Mouse (Mus musculus) frontal cortex, adult (tissue): ENCODE data around the gene Syn3.
"Not testable (repeated sequence)": the region's sequence is repeated elsewhere in the genome, so short reads cannot be mapped to it uniquely, and the experiment has no call there.

Source experiments
- ATAC-seq: cut with Nextera tagmentation; 2 replicates; pipeline ENCODE4 v1.9.2; 2017; ENCODE audit warnings: mild to moderate bottlenecking, moderate library complexity, mixed read lengths; ENCODE audit not compliant: low TSS enrichment

The Syn3 gene

DNA sequence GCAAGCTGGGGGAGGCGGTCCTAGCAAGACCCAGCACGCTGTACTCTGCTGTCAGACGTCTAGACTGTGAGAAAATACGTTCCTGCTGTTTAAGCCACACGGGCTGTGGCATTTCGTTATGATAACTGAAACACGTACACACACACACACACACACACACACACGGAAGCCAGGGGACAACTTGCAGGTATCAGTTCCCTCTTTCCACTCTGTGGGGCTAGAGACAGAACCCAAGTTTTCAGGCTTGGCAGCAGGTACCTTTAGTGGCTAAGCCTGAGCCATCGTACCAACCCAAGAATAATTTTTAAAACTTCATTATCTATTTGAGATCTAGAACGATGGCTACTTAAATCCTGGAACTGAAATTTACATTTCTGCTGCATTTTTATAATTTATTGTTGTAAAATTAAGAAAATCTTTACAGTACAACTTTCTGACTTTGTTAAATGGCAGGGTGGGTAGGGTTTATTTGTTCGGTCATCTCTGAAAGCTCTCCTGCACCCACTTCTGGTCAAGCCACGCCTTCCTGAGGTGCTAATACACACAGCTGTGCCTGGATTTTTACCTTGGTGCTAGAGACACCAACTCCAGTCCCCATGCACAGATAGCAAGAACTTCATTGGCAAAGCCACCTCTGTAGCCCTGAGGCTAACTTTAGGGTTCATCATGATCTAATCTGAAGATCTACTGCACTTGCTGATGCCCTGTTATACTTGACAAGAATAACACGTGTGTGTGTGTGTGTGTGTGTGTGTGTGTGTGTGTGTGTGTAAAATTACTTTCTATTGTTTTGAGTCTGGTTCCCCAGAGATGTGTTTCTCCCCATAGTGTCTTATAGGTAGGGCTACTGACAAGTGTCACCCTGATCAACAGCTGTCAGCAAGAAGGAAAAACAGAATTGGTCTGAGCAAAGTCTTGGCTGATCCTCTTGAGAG is 29.8 kb downstream of the Syn3 start:
- ATAC-seq: no peak

GRCm38 (mm10) chr10:86463538-86464199 is 35.0 kb downstream of the Syn3 start:
- ATAC-seq: peak; percentile 95

GRCm38 (mm10) chr10:86459643-86460042 is 39.1 kb downstream of the Syn3 start:
- no peak for ATAC-seq

DNA sequence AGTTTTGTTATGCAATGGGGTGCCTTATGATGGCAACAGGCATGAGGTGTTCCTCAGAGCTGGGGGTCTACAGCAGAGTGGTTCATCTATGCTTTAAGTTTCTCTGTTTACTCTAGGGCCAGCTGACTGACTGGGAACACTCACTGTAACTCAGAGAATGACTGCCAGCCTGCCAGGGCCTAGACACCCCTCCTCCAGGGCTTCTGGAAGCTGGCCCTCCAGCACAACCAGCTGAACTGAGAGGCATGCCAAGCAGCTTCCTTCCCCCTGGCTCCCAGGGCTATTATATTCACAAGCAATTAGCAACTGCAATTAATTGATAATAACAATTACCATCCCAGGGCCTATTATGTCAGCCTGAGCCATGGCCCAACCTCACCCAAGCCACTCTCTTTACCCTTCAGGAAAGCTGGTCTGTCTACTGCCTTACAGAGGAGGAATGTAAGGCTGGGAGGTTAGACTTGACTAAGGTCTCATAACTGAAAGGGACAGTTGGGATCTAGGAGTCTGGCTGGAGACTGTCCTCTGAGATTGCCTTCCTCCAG is 41.0 kb downstream of the Syn3 start:
- ATAC-seq: peak; percentile 74

DNA sequence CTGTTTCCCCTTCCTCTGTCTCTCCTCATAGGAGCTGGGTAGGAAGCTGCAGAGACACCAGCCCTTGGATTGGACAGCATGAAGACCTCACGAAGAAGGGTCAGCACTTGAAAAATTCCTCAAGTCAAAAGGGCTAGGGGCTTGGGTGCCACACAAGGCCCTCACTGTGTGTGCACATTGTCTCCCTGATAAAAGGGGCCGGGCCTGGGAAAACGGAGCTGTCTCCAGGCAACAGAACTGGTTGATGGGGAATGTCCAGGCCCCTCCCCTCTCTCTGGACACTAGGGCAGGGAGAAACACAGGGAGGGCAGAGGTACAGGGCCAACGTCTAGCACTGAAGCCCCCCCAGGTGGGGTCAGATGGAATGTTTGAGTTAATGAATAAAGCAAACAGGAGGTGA is 41.5 kb downstream of the Syn3 start:
- ATAC-seq: peak; percentile 38; the same call in 1 of the 2 replicates

GRCm38 (mm10) chr10:86455296-86456055 is 43.2 kb downstream of the Syn3 start:
- ATAC-seq: no peak

- ATAC-seq: peak; percentile 81
Measured at GRCm38 (mm10) chr10:86452326-86452995, 46.2 kb downstream of the Syn3 start.

DNA sequence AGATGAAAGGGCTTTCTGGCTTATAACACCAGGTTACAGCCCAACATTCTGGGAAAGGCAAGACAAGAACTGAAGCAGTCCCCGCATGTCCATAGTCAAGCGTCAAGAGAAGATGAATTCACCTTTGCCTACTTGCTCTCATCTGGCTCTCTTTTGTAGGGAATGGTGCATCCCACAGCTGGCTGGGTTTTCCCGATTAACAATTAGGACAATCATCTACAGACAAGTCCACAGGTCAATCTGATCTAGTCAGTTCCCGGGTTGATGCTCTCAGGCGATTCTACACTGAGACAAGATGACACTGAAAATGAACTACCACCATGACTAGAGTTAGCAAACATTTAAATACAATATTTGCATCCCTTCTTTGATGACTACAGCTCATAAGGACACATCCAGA is 47.4 kb downstream of the Syn3 start:
- ATAC-seq: no peak

- no peak for ATAC-seq
Measured at GRCm38 (mm10) chr10:86446649-86447048, 52.0 kb downstream of the Syn3 start.

- no peak for ATAC-seq
Measured at GRCm38 (mm10) chr10:86445207-86445606, 53.5 kb downstream of the Syn3 start.

- ATAC-seq: no peak
Measured at GRCm38 (mm10) chr10:86444665-86445064, 54.0 kb downstream of the Syn3 start.

- no peak for ATAC-seq
Measured at GRCm38 (mm10) chr10:86441765-86442164, 56.9 kb downstream of the Syn3 start.

DNA sequence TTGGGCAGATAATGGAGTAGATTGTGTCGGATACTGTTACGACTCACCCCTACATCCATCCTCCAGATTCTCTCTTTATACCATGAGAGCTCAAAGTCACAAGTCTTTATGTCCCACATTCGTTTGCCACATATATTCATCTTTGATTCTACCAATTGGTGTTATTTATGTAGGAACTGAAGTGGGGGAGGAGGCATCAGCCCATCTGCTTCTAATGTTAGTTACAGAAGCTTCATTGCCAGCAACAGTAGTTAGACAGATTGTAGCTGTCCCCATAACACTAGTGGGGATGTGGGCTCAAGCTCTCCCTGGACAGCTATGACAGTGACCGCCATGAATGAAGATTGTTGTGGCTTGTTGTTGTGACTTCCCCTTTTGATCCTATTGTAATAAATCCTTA is 59.1 kb downstream of the Syn3 start:
- ATAC-seq: peak; percentile 76

DNA sequence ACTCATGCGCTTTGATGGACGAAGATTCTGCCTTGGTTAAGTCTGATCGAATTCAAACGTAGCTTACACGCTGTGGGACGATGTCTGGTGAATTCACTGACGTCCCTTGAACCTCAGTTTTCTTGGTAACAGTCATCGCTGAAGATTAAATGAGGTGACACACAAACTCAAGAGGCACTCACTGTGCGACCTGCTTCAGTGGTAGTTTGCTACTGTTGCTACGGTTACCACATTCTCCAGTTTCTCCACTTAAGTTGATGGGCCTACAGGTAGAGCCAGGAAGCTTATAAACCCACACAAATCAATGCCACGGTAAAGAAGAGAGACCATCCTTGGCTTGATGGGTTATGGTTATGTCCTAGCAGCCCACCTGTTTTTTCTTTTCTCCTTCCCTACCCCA is 61.4 kb downstream of the Syn3 start:
- no peak for ATAC-seq

GRCm38 (mm10) chr10:86435006-86435405 is 63.7 kb downstream of the Syn3 start:
- ATAC-seq: not testable (repeated sequence)

DNA sequence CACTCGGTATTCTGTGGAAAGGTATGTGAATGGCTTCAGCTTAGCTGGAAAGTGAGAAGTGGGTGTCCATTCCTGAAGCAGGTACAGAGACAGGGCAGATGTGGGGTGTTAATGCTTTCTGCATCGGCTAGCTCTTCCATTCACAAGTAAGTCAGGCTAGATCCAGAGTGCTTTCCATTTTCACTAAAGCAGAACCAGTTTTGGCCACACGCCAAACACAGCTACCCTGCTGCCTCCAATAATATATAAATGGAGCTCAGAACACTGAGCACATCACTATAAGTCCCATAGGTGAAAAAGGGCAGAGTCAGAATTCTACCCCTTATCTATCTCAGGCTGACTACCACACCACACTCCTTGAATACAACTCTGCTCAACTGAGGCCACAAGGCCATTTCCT is 69.0 kb downstream of the Syn3 start:
- no peak for ATAC-seq

- no peak for ATAC-seq
Measured at GRCm38 (mm10) chr10:86427956-86428355, 70.7 kb downstream of the Syn3 start.

- ATAC-seq: peak; percentile 77
Measured at GRCm38 (mm10) chr10:86425690-86426530, 72.8 kb downstream of the Syn3 start.

GRCm38 (mm10) chr10:86421731-86422370 is 76.8 kb downstream of the Syn3 start:
- no peak for ATAC-seq

GRCm38 (mm10) chr10:86418931-86419330 is 79.8 kb downstream of the Syn3 start:
- ATAC-seq: no peak
